In genomic region chr4:85957879-85958278, GRCm38 (mm10) we compare ENCODE assay signal across 30 mouse cellular contexts.
"Had no signal": no experiment of that assay in that cellular context is flagged by ENCODE, and none has a peak within 500 bp of the region (broad histone marks: within the 10 kb centered on the region; RNA-seq: fewer than 3 reads in every experiment).

No protein-coding gene starts in this region.

- H3K9me3 ChIP-seq: heart, embryonic 12.5 days; heart, embryonic 13.5 days; heart, embryonic 15.5 days; hindbrain, embryonic 10.5 days; hindbrain, embryonic 12.5 days; hindbrain, embryonic 13.5 days; hindbrain, embryonic 15.5 days; intestine, embryonic 15.5 days; kidney, embryonic 15.5 days had no signal

- H3K4me3 ChIP-seq: heart, embryonic 12.5 days; heart, embryonic 13.5 days; heart, embryonic 15.5 days; hindbrain, embryonic 10.5 days; hindbrain, embryonic 12.5 days; hindbrain, embryonic 13.5 days; hindbrain, embryonic 15.5 days; intestine, embryonic 15.5 days; kidney, embryonic 15.5 days; layer of hippocampus, adult 2 months; left cerebral cortex, adult 2 months had no signal

- H3K9ac ChIP-seq: heart, embryonic 12.5 days; heart, embryonic 13.5 days; heart, embryonic 15.5 days; hindbrain, embryonic 12.5 days; hindbrain, embryonic 13.5 days; hindbrain, embryonic 14.5 days; hindbrain, embryonic 15.5 days; intestine, embryonic 15.5 days; kidney, embryonic 15.5 days had no signal

- DNase-seq: heart, postnatal 10 days; heart, postnatal 14 days; heart, postnatal 36 days; heart, postnatal 4 days; kidney, adult 11 months; kidney, adult 18-20 months; kidney, adult 2 months; kidney, adult 8-10 months; kidney, adult 9 months; kidney, postnatal 10 days; kidney, postnatal 14 days; kidney, postnatal 25 days; kidney, postnatal 36 days; kidney, postnatal 4 days; layer of hippocampus, adult 9-11 months; layer of hippocampus, postnatal 36 days had no signal

- H3K27me3 ChIP-seq: heart, embryonic 12.5 days; heart, embryonic 13.5 days; heart, embryonic 15.5 days; hindbrain, embryonic 12.5 days; hindbrain, embryonic 13.5 days; hindbrain, embryonic 15.5 days; intestine, embryonic 15.5 days; kidney, embryonic 15.5 days had no signal

- H3K4me1 ChIP-seq: hindbrain, embryonic 10.5 days; hindbrain, embryonic 12.5 days; hindbrain, embryonic 13.5 days; hindbrain, embryonic 15.5 days; intestine, embryonic 15.5 days had no signal

- H3K27ac ChIP-seq: heart, embryonic 13.5 days; heart, embryonic 15.5 days; hindbrain, embryonic 10.5 days; hindbrain, embryonic 12.5 days; hindbrain, embryonic 13.5 days; hindbrain, embryonic 14.5 days; hindbrain, embryonic 15.5 days; hindbrain, postnatal 0 days; intestine, embryonic 15.5 days; kidney, embryonic 15.5 days; kidney, postnatal 0 days; layer of hippocampus, adult 2 months; left cerebral cortex, adult 2 months had no signal

- H3K36me3 ChIP-seq: heart, embryonic 12.5 days; heart, embryonic 13.5 days; heart, embryonic 15.5 days; hindbrain, embryonic 10.5 days; hindbrain, embryonic 12.5 days; hindbrain, embryonic 13.5 days; hindbrain, embryonic 15.5 days; intestine, embryonic 15.5 days; kidney, embryonic 15.5 days had no signal
